Mouse (Mus musculus) ES-Bruce4 (cell line): ENCODE data around the gene Cyp2d12. TPM values are rescaled to one million over a fixed set of nuclear protein-coding genes. Genes with fewer than 3 reads are reported as not detected.
"Not testable (repeated sequence)": the region's sequence is repeated elsewhere in the genome, so short reads cannot be mapped to it uniquely, and the experiment has no call there.

Experiments used
- H3K27ac ChIP-seq: 2 replicates; pipeline ENCODE4 v1.5.1; 2012; ENCODE audit warnings: low read length, inconsistent platforms; ENCODE audit not compliant: insufficient read depth
- H3K27me3 ChIP-seq: 2 replicates; pipeline ENCODE4 v1.6.1; 2012; ENCODE audit warnings: mild to moderate bottlenecking, low read length, inconsistent platforms; ENCODE audit not compliant: control insufficient read depth, poor library complexity, insufficient read depth, severe bottlenecking
- H3K36me3 ChIP-seq: 2 replicates; pipeline ENCODE4 v1.6.1; 2012; ENCODE audit warnings: inconsistent platforms, mild to moderate bottlenecking, low read length, moderate library complexity; ENCODE audit not compliant: control insufficient read depth, poor library complexity, insufficient read depth, severe bottlenecking
- H3K4me1 ChIP-seq: one replicate; pipeline ENCODE4 v1.8.1; 2011; ENCODE audit warnings: low read length; ENCODE audit not compliant: control insufficient read depth, insufficient read depth
- H3K4me3 ChIP-seq: 2 replicates; pipeline ENCODE4 v1.5.1; 2011; ENCODE audit warnings: low read depth, mild to moderate bottlenecking, low read length
- H3K9ac ChIP-seq: 2 replicates; pipeline ENCODE4 v1.6.1; 2012; ENCODE audit warnings: low read depth, mild to moderate bottlenecking, inconsistent platforms; ENCODE audit not compliant: poor library complexity, severe bottlenecking
- H3K9me3 ChIP-seq: replicated peaks from 2 replicates; pipeline ENCODE4 v1.6.1; 2012; ENCODE audit warnings: mild to moderate bottlenecking, low read length, inconsistent platforms; ENCODE audit not compliant: control insufficient read depth, poor library complexity, insufficient read depth, severe bottlenecking
- CTCF ChIP-seq: IDR thresholded peaks from one replicate; pipeline ENCODE4 v1.8.1; 2011; ENCODE audit warnings: low read depth, low read length
- EP300 ChIP-seq: IDR thresholded peaks from 2 replicates; pipeline ENCODE4 v1.6.1; 2011; ENCODE audit warnings: low read depth, low read length; ENCODE audit not compliant: insufficient read depth
- POLR2A ChIP-seq: IDR thresholded peaks from one replicate; pipeline ENCODE4 v1.8.1; 2011; ENCODE audit warnings: low read length; ENCODE audit not compliant: insufficient read depth
- polyA plus RNA-seq: library from polyadenylated mRNA; stranded (reverse); fragments of >200 nt; gene quantifications from 2 replicates; pipeline ENCODE4 v1.2.4, GENCODE M21; 2011; ENCODE audit warnings: low read depth; ENCODE audit not compliant: missing spikeins, insufficient read depth, insufficient read length

Gene Cyp2d12
- polyA plus RNA-seq, 1 experiment, result not detected

- H3K27me3 ChIP-seq, H3K9ac ChIP-seq: not testable (repeated sequence)
Observed at GRCm38 (mm10) chr15:82542976-82543375, 11.9 kb upstream of the Cyp2d12 start.

GRCm38 (mm10) chr15:82544561-82544960 lies 10.3 kb upstream of the Cyp2d12 start:
- H3K9ac ChIP-seq, H3K36me3 ChIP-seq, H3K4me1 ChIP-seq, H3K27ac ChIP-seq, H3K9me3 ChIP-seq, H3K27me3 ChIP-seq, H3K4me3 ChIP-seq: not testable (repeated sequence)

More at GRCm38 (mm10) chr15:82542976-82543375, 11.9 kb upstream of the Cyp2d12 start:
- H3K4me1 ChIP-seq, H3K4me3 ChIP-seq, H3K27ac ChIP-seq, H3K9me3 ChIP-seq, H3K36me3 ChIP-seq: not testable (repeated sequence)

GRCm38 (mm10) chr15:82547753-82548152 lies 7.1 kb upstream of the Cyp2d12 start:
- not testable (repeated sequence) for H3K4me1 ChIP-seq, H3K9ac ChIP-seq, H3K27me3 ChIP-seq, H3K36me3 ChIP-seq, H3K9me3 ChIP-seq, H3K27ac ChIP-seq, H3K4me3 ChIP-seq

- H3K4me3 ChIP-seq, H3K9ac ChIP-seq, H3K4me1 ChIP-seq, H3K9me3 ChIP-seq, H3K27me3 ChIP-seq, H3K27ac ChIP-seq, H3K36me3 ChIP-seq: not testable (repeated sequence)
Observed at GRCm38 (mm10) chr15:82553211-82553610, 1.7 kb upstream of the Cyp2d12 start.

GRCm38 (mm10) chr15:82572856-82573255 lies 18.0 kb downstream of the Cyp2d12 start:
- Histone ChIP-seq H3K9ac (no peak overlapping the region), H3K27me3 (no peaks in the 10 kb centered on the region), H3K9me3 (peaks cover 13% of the 10 kb centered on the region), H3K36me3 (no peaks in the 10 kb centered on the region), H3K4me3 (no peak overlapping the region), H3K4me1 (no peaks in the 10 kb centered on the region), H3K27ac (no peak overlapping the region)
- no peak for TF ChIP-seq EP300
- TF ChIP-seq CTCF, result no peak
- no peak for TF ChIP-seq POLR2A

- Histone ChIP-seq H3K27me3 (no peaks in the 10 kb centered on the region), H3K9ac (no peak overlapping the region), H3K4me3 (no peak overlapping the region), H3K9me3 (peaks cover 5% of the 10 kb centered on the region; the same call in 1 of the 2 replicates), H3K4me1 (no peaks in the 10 kb centered on the region), H3K27ac (no peak overlapping the region), H3K36me3 (no peaks in the 10 kb centered on the region)
- no peak for TF ChIP-seq CTCF
- TF ChIP-seq EP300, result no peak
- no peak for TF ChIP-seq POLR2A
Observed at GRCm38 (mm10) chr15:82579071-82579470, 24.2 kb downstream of the Cyp2d12 start.

- H3K9me3 ChIP-seq, result no peaks in the 10 kb centered on the region
- H3K9ac ChIP-seq, result no peak overlapping the region
- no peaks in the 10 kb centered on the region for H3K36me3 ChIP-seq
- H3K4me1 ChIP-seq, result no peaks in the 10 kb centered on the region
- TF ChIP-seq POLR2A, result no peak
- no peak for TF ChIP-seq EP300
- no peak for TF ChIP-seq CTCF
- no peak overlapping the region for H3K4me3 ChIP-seq
- no peaks in the 10 kb centered on the region; the same call in 1 of the 2 replicates for H3K27me3 ChIP-seq
- H3K27ac ChIP-seq, result no peak overlapping the region
Observed at GRCm38 (mm10) chr15:82582621-82583020, 27.7 kb downstream of the Cyp2d12 start.

Other genes with a start within 250 kb of the Cyp2d12 start
- gene Naga, start 216.1 kb upstream of the Cyp2d12 start, polyA plus RNA-seq, result 29.5 and 30.0 TPM in 2 replicates
- 1.8 and 2.7 TPM in 2 replicates for gene Pheta2, start 216.1 kb upstream of the Cyp2d12 start, polyA plus RNA-seq
- gene Smdt1, start 216.1 kb upstream of the Cyp2d12 start, polyA plus RNA-seq, result 84.8 and 86.7 TPM in 2 replicates
- gene Ndufa6, start 200.8 kb upstream of the Cyp2d12 start, polyA plus RNA-seq, result 212 and 236 TPM in 2 replicates
- gene Cyp2d22, start 174.8 kb upstream of the Cyp2d12 start, polyA plus RNA-seq, result 1.1 and 1.9 TPM in 2 replicates
- not detected in 2 replicates for gene Cyp2d11, start 161.1 kb upstream of the Cyp2d12 start, polyA plus RNA-seq
- gene Cyp2d10, start 147.9 kb upstream of the Cyp2d12 start, polyA plus RNA-seq, result not detected in 2 replicates
- not detected in 2 replicates for gene Cyp2d9, start 121.6 kb upstream of the Cyp2d12 start, polyA plus RNA-seq
- not detected in 2 replicates for gene Cyp2d34, start 65.9 kb downstream of the Cyp2d12 start, polyA plus RNA-seq
- gene Cyp2d40, start 209.1 kb downstream of the Cyp2d12 start, polyA plus RNA-seq, result not detected in 2 replicates
- gene Cyp2d26, start 239.2 kb downstream of the Cyp2d12 start, polyA plus RNA-seq, result not detected in 2 replicates